Mouse (Mus musculus) A20 (cell line): ENCODE data around the gene Pstpip1.

ENCODE experiments used
- DNase-seq: peaks from one replicate; pipeline ENCODE4 v3.0.0-alpha.2; 2011; ENCODE audit warnings: low read depth, low spot score

The Pstpip1 gene

DNA sequence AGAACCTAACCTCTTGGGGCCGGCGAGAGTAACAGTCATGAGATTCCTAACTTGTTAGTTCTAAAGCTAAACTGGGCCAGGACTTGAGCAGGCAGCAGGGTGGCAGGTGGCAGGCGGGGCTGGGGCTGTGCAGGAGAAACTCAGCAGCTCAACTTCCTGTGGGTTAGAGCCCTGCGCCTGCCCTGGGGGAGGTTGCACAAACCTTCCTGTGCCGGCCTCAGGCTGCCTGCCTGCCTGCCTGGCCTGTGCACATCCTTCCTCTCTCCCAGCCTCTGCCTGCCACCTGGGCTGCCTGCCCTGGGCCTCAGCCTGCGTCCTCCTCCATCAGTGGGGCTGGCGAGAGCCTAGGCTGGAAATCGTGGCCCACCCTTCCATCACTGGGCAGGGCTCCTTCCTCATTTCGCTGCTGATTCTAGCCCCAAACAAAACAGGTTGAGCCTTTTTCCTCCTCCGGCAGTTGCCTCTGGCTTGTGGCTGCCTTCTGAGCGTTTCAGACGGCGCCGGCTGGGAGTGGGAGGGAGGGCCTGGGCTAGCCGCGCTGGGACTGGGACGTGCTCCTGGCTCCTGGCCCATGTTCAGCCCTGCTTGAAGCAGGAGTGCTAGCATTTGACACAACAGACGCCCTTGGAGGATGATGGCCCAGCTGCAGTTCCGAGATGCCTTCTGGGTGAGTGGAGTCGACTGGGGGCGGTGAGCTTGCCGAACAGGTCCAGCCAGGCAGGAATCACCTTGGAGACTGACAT is at the start of gene Pstpip1:
Gene Pstpip1, plus strand, starts transcription at position 185 of the 743 bp plus-strand sequence.
- peak; percentile 28 for DNase-seq

DNA sequence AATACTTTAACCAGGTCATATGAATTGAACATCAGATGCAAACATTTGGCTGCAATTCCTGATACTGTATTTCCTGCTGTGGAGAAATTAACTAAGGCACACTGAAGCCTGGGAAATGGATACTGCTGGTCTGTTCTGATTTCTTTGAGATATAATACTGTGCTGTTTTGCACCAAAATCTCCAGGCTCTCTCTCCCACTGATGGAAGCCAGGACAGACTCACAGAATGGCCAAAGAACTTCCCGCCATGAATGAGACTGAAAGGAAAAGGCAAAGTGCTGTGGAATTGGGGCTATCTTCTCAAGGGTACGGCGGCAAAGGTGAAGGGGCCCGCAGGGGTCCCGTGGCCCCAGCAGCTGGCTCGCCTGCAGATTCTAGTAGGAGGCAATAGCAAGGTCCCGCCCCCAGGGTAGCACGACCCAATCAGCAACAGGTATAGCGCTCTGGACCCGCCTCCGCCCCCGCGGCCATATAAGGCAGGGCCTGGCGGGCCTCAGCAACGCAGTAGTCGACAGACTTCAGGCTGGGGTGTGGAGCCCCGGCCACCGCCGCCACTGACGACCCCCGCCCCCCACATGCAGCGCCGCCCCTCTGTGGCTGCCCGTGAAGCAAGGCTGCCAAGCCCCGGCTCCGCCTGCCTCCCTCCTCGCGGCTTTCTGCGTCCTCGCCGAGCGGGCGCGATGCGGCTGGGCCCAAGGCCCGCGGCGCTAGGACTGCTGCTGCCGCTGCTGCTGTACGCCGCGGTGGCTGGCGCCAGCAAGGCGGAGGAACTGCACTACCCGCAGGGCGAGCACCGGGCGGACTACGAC is 48.2 kb upstream of the Pstpip1 start, which contains the start of gene Rcn2:
Gene Rcn2, plus strand, starts transcription at position 474 of the 809 bp plus-strand sequence.
- peak; percentile 96 for DNase-seq

DNA sequence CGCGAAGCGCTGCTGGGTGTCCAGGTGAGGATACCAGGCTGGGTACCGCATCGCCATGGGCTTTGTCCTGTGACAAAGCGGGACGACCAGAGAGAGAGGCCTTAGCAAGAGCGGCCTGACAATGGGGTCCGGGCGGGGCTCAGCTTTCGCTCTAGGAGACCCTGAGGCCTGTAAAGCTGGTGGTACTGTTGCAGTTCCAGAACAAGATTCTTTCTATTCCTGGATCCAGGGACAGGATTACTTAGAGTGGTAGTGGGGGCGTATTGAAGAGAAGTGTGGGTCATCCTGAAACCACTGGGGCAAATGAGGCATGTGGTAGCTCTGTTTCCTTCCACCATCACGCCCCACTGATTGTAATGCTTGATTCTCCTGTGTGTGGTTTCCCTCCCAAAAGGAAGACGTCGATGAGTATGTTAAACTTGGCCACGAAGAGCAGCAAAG is 47.6 kb upstream of the Pstpip1 start:
- no peak for DNase-seq

DNA sequence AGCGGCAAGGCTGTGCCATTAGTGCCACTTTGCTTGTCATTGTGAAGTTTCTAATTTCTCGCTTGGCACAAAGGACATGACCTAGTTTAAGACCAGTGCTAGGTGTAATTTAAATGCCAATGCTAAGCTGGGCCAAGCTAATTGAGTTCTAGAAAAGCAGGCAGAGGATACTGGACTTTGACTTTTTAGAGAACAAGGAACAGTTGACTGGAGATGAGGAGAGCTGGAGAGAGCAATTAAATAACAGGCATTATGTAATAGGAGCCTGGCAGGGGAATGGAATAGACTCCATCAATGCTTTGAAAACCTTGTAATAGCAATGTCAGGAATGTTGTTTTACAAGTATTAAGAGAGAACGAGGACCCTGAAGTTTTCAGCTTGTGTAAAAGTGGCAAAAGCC is 36.0 kb upstream of the Pstpip1 start:
- no peak for DNase-seq

DNA sequence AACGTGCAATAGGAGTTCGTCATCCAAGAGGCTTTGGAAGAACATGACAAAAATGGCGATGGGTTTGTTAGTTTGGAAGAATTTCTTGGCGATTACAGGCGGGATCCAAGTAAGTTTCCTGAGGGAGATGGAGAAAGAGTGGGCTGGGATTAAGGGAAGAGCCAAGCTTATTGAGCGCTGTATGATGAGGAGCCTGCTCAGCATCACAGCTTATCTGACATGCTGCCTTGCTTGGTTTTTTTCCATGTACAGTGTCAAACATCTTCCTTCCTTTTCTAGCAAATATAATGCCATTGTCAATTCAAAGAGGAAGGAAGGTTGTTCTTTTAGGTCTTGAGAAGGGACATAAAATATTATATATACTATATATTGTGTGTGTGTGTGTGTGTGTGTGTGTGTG is 33.6 kb upstream of the Pstpip1 start:
- DNase-seq: no peak

DNA sequence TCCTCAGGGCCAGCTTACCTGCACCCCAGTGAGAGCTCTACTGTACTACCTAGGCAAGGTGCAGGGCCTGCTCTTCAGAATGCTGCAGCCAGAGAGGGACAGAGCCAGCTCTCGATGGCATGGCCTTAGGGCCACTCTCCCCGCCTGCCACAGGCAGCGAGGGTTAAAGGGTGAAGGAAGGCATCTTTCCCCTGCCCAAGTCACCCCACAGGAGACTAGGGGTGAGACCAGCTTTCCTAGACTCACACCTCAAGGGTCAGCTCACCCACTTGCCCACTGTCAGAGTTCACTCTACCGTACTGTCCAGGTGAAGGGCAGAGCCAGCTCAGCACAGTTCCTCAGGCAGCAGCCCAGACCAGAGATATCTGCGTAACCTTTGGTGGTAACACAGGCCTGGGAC is 27.4 kb upstream of the Pstpip1 start:
- no peak for DNase-seq

DNA sequence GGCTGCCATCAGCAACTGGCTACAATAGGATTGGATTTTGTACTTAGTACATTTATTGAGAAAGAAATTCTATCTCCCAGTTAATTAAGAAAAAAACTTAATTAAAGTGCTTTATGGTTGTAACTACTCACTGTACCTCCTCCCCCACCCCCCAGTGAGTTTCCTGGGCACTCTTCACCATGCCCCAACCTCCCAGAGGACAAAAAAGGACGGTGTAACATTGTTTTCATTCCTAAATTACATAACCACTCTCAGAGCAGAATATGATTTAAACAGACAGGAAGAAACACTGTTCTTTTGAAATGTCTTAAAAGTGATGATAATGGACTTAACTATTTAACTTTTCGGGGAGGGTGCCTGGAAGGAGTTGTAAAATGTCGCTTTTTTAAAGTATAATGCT is 24.8 kb upstream of the Pstpip1 start:
- no peak for DNase-seq

DNA sequence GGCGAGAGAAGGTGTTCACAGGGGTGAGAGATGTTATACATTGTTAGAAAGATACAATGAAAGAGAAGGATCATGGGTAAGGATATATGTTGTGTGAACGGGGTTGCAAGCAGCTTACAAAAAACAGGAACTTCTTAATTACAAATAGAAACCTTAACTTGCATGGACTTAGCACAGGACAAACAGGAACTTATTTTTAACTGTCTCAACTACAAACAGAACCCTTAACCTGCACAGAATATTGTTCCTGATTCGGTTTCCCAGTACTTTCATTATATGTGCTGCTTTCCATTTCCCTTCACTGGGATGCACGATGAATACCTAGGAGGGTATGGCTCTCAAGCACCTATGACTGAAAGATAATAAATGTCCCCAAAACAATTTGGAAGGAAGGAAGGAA is 21.8 kb upstream of the Pstpip1 start:
- DNase-seq: no peak

DNA sequence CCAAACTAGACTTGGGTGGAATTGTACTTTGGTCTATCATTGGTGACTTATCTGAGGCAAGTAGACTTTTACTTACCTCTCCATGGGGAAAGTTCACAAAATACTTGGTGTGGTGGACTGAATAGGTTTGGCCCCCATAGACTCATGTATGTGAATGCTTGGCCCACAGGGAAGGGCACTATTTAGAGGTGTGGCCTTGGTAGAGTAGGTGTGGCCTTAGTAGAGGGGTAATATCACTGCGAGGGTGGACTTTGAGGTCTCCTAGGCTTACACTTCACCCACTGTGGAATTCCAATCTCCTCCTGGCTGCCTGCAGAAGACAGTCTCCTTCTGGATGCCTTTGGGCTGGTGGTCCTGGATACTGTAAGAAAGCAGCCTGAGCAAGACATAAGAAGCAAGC is 21.1 kb upstream of the Pstpip1 start:
- no peak for DNase-seq

DNA sequence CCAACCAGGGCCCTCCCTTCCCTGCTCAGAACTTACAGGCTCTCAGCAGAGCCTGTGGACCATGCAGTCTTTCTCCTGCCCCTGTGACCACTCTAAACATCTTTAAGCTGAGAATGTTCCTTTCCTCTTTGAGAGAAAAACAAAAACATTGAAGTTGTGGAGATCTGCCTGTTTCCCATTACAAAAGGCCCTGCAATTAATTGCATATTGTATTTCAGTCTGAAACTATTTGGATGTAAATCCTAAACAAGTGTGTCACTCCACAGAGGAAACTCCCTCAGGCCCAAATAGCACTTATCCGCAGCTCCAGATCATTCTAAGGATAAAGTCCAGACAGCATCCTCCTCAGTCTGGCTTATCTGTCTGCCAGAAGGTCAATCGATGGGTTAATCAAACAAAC is 16.9 kb upstream of the Pstpip1 start:
- DNase-seq: no peak

DNA sequence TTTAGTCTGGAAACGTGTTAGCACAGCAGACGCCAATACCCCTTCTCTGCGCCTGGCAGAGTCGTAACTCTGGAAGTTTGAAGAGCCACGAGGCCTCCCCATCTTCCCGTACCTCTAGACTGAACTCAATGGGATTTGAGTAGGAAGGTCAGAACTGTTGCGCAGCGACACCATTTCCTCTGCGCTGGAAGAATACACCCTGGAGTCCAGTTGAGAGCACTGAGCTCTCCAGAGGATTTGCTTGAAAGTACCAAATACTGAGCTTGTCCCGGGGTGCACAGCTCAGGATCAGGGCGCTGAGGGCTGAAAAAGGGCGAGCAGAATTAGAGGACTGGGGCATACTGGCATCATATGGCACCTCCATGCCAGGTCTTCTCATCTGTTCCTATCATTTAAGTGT is 14.9 kb upstream of the Pstpip1 start:
- DNase-seq: no peak

DNA sequence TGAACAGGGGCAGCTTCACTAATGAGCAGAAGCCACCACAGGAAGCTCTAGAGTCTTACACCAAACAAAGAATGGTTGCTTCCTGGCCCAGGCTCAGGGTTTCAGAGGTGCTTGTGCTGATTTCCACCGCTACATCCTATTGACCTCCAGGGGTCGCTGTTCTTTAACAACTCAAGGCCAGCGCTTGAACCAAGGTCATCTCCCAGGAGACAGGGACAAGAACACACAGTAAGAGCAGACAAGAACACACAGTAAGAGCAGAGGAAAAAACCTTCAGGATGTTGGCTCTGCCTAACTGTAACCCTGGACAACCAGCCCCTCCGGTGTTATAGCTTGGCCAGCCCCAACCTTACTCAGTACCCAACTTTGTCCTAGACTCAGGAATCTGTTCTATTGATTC is 14.5 kb upstream of the Pstpip1 start:
- DNase-seq: peak; percentile 87

DNA sequence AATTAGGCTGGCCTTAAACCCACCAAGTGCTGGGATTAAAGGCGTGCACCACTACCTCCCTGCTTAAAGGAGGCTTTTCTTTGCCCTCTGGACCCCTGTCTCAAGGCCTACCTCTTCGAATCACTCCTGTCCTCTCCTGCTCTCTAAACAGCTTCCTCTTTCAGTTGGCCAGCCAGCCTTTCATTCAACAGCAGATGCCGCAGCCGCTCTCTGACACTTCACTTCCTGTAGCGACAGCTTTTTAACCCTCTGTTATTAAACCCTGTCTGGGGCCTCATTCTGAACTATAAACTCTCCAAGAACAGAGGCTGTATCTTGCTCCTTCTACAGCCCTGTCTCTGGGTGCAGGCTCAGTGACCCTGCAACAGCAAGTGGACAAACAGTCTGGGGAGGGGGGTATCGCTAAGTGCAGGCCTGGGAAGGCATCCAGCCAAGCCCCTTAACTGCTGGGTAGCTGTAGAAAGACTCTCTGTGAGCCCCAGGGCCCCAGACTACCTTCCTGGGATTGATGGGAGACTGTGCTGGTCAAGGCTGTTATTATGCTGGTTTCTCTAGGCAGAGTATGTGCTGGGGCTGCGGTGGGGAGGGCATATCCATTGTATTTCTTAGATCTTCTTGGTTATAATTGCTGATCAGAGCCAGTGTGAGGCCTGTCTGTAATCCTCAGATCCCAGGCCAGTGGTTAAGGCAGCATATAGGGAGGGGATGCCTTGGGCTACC is 13.7 kb upstream of the Pstpip1 start:
- peak; percentile 88 for DNase-seq

DNA sequence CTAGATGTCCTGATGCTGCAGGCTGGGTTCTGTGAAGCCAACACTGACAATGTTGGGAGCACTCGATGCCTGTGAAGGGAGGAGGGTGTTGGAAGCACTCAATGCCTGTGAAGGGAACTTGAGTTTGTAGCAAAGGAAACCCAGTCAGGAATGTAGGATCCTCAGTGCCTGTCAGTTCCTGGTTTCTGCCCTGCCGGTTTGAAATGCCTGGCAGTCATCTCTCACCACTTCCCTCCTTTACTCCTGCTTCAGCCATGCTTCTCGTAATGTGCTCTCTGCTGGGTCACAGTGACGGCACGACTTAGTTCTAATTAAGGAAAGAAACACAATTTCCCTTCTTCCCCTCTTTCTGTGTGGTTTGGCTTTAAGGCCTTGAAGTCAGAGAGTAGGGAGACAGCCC is 10.2 kb upstream of the Pstpip1 start:
- DNase-seq: no peak

DNA sequence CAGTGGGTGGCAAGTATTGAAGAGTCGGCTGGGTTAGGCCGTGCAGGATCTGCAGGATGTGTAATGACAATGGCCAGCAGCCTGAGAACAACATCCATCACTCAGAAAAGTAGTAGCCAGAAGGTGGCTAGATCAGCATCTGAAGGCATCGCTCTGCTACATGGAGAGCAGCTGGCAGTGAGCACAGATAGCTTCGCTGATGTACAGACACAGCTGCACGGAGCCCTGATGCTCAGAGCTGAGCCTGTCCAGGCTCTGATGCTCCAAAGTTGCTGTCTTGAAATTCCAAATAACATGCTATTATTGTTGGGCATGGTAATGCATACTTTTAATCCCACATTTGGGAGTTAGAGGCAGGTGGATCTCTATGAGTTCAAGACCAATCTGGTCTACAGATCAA is 3.2 kb upstream of the Pstpip1 start:
- DNase-seq: no peak

DNA sequence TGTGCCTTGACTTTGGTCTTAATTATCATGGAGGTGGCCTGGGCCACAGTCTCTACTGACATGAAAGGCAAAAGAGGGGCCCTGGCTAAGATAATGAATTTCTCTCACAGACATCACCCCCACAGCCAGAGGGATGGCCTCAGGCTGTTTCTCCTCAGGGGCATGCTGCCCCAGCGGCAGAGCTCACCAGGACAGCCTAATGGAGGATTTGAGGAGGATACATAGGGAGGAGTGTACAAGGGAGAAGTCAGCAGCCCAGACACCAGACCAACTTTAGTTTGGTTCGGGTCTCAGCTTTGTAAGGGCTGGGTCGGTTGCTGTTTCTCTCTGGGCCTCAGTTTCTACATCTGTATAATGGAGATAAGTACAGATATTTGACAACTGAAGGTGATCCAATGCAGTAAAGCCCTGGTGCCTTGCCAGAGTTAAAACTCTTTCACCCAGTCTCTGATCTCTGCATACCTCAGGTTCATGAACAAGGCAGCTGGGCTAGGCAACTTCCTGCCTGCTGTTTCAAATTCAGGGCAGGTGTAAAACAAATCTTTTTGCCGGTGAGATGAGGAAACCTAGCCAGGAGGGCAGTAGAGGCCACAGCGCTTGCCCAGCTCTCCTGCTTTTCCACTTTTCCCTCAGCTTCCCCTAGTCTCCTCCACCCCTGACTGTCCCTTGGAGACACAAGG is 924 bp downstream of the Pstpip1 start:
- DNase-seq: no peak

DNA sequence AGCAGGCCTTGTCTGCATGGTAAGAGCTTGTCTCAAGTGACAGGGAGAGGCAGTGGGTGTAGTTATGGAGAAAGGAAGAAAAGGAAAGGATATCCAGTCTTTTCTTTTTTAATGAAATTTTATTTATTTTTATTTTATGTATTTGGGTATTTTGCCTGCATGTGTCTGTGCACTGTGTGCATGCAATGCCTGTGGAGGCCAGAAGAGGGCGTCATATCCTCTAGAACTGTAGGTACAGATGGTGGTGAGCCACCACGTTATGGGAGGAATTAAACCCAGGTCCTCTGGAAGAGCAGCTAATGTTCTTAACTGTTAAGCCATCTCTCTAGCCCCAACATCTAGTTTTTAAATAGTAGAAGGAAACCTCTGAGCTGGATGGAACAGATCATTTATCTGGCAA is 2.3 kb downstream of the Pstpip1 start:
- DNase-seq: peak; percentile 29

DNA sequence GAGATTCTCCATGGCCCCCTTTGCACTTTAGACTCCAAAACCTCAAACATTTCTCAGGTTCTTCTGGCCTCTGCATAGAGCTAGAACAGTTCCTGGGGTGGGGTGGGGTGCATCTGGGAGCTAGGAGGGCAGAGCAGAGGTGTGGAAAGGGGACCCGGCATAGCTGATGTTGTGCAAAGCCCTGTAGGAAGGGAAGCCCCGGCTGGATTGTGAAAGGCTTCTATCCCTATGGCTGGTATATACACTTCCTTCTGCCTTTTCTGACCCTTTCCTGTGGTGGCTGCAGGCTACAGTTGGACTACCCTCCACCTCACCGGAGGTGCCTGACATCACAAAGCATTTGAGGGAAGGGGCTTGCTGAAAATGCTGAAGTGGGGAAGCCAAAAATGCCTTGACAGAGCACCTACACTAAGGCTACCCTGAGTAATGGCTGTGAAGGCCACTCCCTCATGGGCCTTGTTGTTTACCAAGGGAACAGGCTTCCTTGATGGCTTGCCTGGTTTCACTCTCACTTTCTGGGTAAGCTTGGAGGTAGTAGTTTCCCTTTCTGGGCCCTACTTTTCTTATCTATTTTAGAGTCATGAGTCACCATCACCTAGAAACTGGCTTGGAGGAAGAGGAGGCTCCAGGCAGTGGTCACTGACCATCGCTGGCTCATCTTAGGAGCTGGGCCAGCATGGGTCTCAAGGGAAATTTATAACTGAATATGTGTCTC is 8.0 kb downstream of the Pstpip1 start:
- DNase-seq: no peak

DNA sequence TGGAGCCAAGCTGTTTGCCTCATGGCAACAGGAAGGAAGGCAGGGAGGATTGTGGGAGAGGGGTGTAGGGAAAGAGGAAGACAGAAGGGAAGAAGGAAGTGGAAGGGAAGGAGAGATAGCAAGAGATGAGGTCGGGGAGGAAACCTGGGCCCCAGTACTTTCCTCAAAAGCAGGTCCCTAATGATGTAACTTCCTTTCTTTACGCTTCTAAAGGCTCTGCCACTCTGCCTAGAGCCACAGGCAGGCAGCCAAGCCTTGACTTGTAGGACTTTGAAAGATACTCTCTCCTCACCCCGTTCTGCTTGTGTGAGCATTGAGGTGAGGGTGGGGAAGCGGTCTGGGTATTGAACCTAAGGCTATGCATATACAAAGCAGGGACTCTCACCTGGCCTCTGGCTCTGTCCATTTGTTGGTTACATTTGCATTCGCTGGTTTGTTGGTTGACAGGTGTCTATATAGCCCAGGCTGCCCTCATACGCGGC is 10.3 kb downstream of the Pstpip1 start:
- peak; percentile 78 for DNase-seq

DNA sequence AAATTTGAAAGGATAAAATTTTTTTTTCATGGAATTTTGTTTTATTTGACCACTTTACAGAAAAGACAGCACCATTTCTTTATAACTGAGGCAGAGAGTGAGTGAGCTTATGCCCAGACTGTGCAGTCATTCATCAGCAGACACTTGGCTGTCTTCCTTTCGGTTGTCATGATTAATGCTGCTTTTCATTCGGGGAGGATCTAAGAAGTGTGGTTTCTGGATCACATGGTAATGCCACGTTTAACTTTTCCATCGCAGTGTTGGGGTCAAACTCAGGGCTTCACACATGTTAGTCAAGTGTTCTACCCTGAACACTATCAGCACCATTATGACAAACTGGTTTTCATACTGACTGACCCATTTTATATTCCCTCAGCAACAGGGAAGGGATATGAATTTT is 11.3 kb downstream of the Pstpip1 start:
- DNase-seq: no peak

DNA sequence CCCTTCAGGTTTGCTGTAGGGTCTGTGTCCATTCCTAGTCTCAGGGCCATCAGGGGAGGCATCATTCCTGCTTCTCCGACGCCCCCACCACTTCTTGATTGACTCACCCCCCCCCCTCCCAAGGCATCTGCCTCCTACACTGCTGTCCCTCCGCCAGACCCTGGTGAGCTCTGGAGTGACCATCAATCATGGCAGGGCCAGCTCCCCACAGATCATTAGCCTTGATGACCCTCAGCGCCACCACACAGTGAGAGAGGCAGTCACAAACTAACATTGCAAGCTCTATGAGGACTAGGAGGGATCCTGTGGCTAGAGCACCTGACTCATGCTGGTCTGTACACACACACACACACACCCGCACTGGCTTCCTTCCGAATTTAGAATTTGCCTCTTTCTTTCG is 15.2 kb downstream of the Pstpip1 start:
- DNase-seq: no peak
